Mouse (Mus musculus) thymus, postnatal 0 days (tissue): Measurements from ENCODE around the gene Lhx2. TPM values are rescaled to one million over a fixed set of nuclear protein-coding genes. Genes with fewer than 3 reads are reported as not detected.

Experiments
- DNase-seq: peaks from one replicate; pipeline ENCODE4 v3.0.0-alpha.2; 2015; ENCODE audit warnings: low spot score
- polyA plus RNA-seq: library from polyadenylated mRNA; unstranded; fragments of >200 nt; fragmentation: Nextera tagmentation; extraction: Ambion mirVana; gene quantifications from 2 replicates; pipeline ENCODE4 v1.2.1, GENCODE M21; 2015

The Lhx2 gene
- polyA plus RNA-seq, 1 experiment from 2014 or later: 0.17 TPM

- no peak for DNase-seq
Observed at GRCm38 (mm10) chr2:38405356-38405755, 66.3 kb downstream of the Lhx2 start.

GRCm38 (mm10) chr2:38409309-38409708 lies 70.2 kb downstream of the Lhx2 start:
- DNase-seq: no peak

- DNase-seq: no peak
Observed at GRCm38 (mm10) chr2:38410227-38410626, 71.1 kb downstream of the Lhx2 start.

- no peak for DNase-seq
Observed at GRCm38 (mm10) chr2:38412599-38413177, 73.6 kb downstream of the Lhx2 start.

GRCm38 (mm10) chr2:38417970-38418369 lies 78.9 kb downstream of the Lhx2 start:
- DNase-seq: peak; percentile 34

Other genes with a start within 250 kb of the Lhx2 start
- gene Dennd1a, start 51.9 kb upstream of the Lhx2 start, polyA plus RNA-seq: 9.1 and 9.9 TPM in 2 replicates
- 13.4 and 14.5 TPM in 2 replicates for gene Nek6, start 172.4 kb downstream of the Lhx2 start, polyA plus RNA-seq